Mouse (Mus musculus) T-helper 1 cell (primary cell): ENCODE measurements at regions not wholly inside any gene's neighbourhood (a gene's known extent, or its start where the extent isn't known, plus 50 kb on each side); places are given as distances from the start of the nearest gene placed in this dataset.

ENCODE experiments used
- in situ Hi-C: fragments of 300-600 bp; cut with MboI, MseI; formaldehyde crosslinking; loops from one replicate; pipeline ENCODE4 v1.15.1; 2025; ENCODE audit warnings: high pct_unique_total_duplicates

DNA sequence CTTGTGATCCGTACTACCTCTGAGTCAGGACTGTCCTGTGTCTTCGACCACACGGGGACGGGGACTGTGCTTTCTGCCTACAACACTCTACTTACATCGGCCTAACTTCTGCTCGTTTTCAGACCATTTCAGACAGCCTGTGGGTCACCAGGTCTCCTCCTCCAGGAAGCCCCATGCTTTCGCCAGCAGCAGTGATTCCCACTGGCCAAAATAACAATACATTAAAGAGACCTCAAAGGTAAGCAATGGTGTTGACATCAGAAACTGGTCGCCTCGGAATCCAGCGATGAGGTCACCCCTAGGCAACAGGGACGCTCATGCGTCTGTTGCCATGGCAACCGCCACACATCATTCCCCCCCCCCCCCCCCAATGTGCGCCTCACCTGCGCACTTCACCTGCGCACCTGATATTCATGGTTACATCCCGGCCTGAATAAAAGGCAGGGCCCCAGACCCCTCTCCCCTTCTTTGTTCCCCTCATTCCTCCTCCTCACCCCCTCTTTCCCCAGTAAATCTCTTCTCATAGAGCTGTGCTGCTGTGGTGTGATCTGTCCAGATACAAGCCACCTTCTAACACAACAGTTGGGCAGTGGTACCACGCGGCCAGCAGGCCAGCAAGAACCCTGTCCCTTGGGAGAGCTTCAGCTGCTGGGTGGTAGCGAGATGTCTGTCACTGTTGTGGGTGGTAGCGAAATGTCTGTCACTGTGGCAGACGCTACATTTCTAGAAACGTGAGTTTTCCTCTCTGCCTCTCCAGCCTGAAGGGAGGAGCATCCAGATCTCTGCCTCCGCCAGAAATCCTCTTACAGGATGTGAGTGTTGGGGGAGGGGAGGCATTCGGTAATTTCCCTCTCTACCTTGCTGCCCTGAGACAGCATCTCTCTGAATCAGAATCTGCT lies 145.0 kb downstream of the Setd4 start:
- in situ Hi-C loops, result loop anchor here (10.0 kb wide), 1 partner anchor 116 kb away; no protein-coding TSS in a partner anchor

DNA sequence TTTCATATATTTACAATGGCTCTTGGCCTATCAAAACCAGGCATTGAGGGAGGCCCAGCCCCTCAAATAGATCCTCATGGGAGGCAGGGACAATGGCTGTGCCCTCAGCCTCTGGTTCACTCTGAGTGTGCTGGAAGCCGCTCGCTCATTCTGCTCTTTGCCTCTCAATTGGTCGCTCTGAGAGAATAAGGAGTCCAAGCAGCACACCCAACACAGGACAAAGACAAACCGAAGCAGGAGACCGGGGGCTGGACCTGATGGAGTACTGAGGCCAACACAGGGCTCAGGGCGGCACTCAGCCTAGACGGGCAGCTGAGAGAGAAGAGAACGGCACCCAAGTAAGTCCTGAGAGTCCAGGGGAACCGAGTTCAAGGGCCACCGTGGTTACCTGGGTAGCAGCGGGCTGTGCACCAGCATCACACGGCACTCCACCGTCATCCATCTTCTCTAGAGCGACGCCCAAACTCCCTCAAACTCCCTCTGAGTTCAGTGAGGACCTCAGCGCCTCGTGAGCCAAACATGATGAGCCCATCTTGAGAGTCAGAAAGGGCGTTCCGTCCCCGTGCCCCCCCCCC lies 145.8 kb downstream of the Setd4 start:
- in situ Hi-C loops, result loop anchor here (10.0 kb wide), 1 partner anchor 117 kb away; no protein-coding TSS in a partner anchor

DNA sequence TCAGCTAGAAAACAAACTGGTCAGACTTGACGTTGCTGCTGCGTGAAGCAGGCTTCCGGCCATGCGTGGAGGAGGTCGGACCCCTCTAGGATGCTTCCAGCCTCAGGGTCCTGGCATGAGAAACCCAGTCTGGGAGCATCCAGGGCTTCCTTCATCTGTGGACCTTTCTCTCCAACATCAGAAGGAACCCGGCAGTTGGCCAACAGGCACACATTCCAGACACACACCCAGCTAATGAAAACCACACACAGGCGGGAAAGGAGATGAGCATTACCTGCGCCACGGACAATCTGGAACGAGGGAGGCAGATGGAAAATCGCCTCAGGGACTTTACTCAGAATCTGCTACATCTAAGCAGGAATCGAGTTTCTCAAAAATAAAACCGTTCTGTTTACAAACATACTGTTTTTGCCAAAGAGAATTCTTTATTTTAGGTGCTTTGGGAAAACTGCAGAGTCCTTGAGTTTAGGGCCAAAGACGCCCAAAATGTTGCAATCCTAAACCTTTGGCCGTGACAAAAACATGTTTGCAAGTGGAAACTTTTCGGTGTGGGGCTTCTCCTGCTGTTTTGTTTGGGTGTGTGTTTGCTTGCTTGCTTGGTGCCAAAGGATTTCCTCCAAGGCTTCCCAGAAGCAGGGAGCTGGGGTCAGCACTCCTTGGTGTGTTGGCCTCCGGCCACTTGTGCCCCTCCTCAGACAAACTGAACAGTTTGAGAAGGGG lies 147.0 kb downstream of the Setd4 start:
- in situ Hi-C loops, result loop anchor here (10.0 kb wide), 1 partner anchor 118 kb away; no protein-coding TSS in a partner anchor

DNA sequence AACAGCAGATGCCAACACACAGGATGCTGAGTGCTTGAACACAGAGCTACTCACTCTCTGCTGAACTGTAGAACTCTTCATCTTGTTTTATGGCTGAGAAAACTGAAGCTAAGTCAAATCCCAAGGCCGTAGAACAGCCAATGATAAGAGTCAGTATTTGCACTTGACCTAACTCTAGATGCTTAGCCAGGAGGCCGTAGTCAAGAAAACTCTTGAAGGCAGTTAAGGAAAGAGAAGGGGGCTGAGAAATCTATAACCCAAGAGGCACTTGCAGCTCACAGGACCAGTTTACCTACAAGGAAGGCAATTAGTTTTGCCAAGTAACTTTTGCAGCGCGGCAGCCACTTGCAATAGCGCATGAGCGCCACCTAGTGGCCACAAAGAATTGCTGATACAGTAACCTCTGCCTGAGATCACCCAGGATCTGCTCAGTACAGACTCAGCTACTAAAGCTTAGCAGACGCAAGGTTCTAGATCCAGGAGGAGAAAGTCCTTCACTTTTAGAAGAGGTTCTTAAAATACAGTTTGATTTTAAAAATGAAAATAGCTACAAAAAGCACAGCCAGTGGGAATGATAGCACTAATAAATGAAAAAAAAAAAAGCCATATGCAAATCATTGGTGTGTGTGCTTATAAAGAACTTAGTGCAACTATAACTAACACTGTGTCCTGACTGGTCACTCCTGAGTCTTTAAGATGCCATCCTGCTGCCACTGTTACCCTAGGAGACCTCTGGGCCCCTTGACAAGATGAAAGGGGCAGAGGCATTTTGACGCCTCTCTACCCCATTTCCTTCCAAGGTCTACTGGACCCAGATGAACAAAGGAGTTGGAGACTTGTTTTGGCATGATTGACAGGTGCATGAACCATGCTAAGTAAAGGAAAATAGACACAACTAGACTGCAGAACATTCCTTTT lies 149.5 kb downstream of the Setd4 start:
- in situ Hi-C loops, result loop anchor here (5.0 to 10.0 kb wide), 4 partner anchors 120 to 937 kb away; no protein-coding TSS in a partner anchor

- in situ Hi-C loops, result loop anchor here (5.0 to 10.0 kb wide), 4 partner anchors 122 to 936 kb away; no protein-coding TSS in a partner anchor
These were observed 150.8 kb downstream of the Setd4 start for GRCm38 (mm10) chr16:93453056-93453455.

DNA sequence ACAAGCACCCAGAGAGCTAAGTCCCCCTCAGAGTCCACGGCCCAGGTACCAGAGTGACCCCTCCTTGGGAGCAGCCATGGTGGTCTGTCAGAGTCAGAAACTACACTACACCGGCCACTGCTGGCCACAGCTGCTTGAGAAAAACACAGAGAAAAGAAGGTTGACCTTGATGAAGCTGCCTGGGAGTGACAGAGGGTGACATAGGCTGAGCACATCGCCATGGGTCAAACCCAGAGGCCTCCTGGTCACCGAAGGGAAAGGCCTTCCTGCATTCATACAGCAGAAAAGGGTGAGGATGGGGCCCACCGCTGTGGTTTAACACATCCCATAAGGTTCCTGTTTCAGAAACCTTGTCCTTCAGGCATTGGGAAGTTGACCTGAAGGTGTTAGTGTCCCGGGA lies 153.0 kb downstream of the Setd4 start:
- in situ Hi-C loops, result loop anchor here (5.0 to 10.0 kb wide), 4 partner anchors 124 to 934 kb away; no protein-coding TSS in a partner anchor

- in situ Hi-C loops, result loop anchor here (5.0 to 10.0 kb wide), 4 partner anchors 125 to 933 kb away; no protein-coding TSS in a partner anchor
These were observed 153.9 kb downstream of the Setd4 start for GRCm38 (mm10) chr16:93449925-93450324.

GRCm38 (mm10) chr16:93448124-93448523 lies 155.7 kb downstream of the Setd4 start:
- in situ Hi-C loops, result no loop called here

GRCm38 (mm10) chr16:93446970-93447369 lies 156.9 kb downstream of the Setd4 start:
- in situ Hi-C loops, result no loop called here

DNA sequence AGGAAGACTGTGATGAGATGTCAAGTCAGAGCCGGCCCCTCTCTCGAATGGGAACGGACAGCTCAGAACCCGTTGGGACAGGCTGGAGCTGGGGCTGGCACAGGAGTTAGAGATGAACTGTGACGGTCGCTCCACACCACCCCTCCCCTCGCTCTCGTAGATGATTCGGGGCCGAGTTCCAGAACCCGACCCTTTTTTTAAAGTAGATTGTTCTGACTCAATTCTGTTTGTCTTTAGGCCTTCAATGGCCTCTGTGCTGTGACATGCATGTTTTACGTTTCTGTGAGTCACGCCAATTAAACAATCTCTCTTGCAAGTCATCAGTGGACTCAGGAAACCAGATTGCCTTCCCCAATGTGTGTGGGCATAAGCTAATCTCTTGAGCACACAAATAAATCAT lies 157.7 kb downstream of the Setd4 start:
- in situ Hi-C loops, result no loop called here

DNA sequence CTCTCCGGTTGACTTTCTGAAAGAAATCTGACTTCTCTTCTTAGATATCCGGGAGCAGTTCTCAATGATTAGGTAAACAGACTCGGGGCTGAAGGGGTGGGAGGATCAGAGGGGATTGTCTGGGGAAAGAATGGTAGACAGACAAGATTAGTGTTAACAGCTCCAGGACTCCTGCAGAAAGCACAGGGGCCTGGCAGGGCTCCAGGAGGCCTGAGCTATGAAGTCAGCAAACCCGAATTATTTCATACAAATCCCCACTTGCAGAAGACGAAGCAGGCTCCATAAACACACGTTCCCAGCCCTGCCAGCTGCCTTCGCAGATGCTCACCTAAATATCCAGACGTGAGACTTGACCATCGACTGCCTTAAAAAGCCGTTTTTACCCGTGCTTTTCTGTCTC lies 161.0 kb downstream of the Setd4 start:
- in situ Hi-C loops, result no loop called here

DNA sequence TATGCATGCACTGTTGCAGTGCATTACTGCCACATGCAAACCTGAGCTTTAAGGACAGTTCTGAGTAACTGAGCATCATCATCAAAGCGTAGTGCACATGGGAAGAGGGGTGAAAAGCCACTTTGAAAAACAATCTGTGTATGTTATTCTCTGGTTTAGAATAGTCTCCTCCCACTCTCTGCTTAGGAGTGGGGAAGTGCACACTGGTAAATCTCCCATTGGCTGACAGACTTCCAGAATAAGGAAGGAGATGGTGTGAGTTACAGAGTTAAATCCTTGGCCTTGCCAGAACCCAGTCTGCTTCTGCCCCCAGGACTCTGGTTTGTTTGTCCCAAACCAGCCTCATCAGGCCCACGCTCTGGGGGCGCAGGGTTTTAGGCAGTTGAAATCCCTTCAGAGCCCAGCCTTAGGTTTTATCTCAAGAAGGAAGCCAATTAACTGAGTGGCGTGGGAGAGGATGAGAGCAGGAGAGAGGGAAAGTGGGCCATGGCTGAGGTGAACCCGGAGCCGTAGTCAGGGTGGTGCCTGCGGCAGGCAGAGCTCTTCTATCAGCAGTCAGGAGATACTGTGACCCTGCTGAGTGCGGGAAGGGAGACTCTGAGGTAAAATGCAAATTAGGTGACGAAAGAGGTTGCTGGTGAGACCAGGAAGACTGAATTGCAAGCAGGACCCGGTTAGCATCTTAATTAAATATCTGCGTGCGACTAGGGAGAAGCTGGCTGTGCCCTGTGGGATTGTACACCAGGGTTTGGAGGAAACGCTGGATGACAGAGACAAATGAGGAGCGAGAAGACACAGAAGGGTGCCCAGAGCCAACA lies 166.0 kb downstream of the Setd4 start:
- in situ Hi-C loops, result no loop called here

DNA sequence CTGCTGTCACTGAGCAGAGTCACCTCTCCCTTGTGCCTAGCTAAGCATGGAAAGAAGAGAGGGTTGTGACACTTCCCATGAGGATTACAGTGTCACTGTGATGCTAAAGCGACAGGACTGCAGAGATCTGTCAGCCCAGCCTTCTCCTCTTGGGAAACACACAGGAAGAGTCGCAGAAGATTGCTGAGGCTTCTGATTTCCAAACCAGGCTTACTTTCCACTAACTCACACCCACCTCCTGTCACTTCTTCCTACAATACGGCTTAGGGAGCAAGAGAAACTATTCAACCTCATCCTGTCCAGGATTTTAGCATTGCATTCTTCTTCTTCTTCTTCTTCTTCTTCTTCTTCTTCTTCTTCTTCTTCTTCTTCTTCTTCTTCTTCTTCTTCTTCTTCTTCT lies 167.1 kb downstream of the Setd4 start:
- in situ Hi-C loops, result no loop called here

GRCm38 (mm10) chr16:93431316-93431715 lies 172.5 kb downstream of the Setd4 start:
- in situ Hi-C loops, result no loop called here

GRCm38 (mm10) chr16:93429324-93429781 lies 174.5 kb downstream of the Setd4 start:
- in situ Hi-C loops, result loop anchor here (10.0 kb wide), 1 partner anchor 1825 kb away; the partner anchor contains the start of gene Kcnj15

DNA sequence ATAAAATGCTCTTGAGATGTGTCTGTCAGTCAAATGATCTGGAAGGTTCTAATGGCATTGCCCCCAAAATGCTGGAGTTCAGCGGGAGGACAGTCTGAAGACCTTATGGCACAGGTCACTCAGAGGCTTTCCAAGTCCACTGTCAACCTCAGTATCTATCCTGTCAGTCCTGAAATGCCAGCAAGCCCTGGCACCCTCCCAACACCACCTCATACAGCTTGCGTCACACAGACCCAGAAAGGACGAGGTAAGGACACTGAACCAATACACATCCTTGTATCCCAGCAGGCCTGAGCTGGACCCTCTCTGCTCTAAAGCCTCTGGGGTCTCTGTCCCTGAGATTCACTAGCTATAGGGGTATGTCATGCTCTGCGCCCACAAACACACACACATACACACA lies 176.6 kb downstream of the Setd4 start:
- in situ Hi-C loops, result loop anchor here (10.0 kb wide), 1 partner anchor 1828 kb away; the partner anchor contains the start of gene Kcnj15

DNA sequence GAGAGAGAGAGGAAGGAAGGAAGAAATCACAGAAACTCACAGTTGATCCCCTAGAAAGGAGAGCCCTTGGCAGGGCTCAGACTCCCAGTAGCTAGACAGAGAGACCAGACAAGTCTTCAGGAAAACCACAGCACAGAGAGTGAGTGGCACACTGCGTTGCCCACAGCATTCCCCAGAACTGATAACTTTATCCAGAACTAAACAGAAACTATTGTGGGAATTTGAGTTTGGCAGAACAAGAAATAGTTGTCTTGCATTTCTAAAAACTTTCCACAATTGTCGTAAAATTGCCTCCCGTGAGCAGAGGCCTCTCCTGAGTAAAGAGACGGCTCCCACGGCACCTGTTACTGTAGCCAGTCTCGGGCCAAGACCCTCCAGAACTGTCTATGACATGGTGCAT lies 178.1 kb downstream of the Setd4 start:
- in situ Hi-C loops, result loop anchor here (10.0 kb wide), 1 partner anchor 1829 kb away; the partner anchor contains the start of gene Kcnj15

DNA sequence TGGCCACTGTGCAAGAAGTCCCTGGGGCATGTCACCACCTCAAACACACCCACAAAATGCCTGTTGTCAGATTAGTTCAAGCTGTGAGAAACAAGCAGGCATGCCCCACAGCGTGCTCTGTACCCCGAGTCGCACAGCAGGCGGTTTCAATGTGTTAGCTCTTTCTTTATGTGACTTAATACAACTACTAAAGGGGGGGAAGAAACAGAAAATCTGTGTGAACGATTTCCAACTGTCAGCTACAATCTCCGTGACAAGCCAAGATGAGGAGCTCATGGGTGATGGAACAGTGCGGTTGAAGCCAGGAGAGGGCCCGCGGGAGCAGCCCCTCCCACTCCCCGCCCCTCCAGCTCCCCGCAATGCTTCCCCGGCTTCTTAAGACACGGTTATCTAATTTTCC lies 180.7 kb downstream of the Setd4 start:
- in situ Hi-C loops, result loop anchor here (10.0 kb wide), 1 partner anchor 1832 kb away; the partner anchor contains the start of gene Kcnj15

DNA sequence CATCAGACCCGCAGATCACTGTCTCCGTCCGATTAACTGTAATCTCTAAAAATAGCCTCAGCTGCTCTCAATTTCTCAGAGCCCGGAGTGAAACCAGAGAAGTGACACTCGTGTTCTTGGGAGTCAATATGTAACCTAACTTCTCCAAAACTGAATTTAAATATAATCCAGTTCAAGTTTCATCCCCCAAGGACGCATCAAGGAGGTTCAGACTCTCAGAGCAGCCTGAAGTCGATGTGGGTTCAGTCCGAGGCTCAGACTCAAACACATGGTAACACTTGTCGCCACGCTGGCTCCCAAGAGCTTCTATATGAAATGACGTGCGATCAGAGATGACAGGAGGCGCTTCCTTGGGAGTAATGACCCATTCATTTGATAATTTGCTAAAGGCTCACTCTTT lies 181.6 kb downstream of the Setd4 start:
- in situ Hi-C loops, result loop anchor here (10.0 kb wide), 1 partner anchor 1833 kb away; the partner anchor contains the start of gene Kcnj15
